Mouse (Mus musculus) B cell, adult 67 days (primary cell): ENCODE results near the gene Obox5. TPM values are rescaled to one million over a fixed set of nuclear protein-coding genes. Genes with fewer than 3 reads are reported as not detected.

Experiments used
- total RNA-seq, 2 experiments: library from RNA; stranded (reverse); gene quantifications; 4 replicates each; pipeline ENCODE4 v1.2.4; 2023

Gene Obox5
- not detected for total RNA-seq

DNA sequence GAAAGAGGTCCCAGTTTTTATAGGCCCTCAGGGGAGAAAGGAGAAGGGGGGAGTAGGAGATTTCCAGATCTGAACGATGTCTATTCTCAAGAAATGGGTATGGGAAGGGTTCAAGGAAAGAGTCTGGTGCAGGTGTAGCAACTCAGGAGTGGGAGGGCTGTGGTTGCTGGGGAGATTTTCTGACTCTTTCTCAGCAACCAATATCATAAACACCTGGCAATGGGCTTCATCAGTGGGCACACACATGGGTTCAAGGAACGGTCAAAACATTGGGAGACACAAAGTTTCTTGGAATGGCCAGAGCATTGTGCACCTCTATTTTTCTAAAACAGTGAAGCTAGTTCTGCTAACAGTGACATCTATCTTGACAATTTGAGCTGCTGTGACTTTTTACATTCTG is at the start of gene Obox5:
Obox5 (plus strand) TSS at position 301 of the 400 bp plus-strand sequence.

Other genes with a start within 250 kb of the Obox5 start
- gene Obox3, start 110.2 kb upstream of the Obox5 start, total RNA-seq, result not detected
- gene Obox6, start 89.5 kb downstream of the Obox5 start, total RNA-seq, result not detected
- gene Crx, start 129.8 kb downstream of the Obox5 start, total RNA-seq, result not detected
- gene Crxos, start 132.5 kb downstream of the Obox5 start, total RNA-seq, result not detected
- 100 to 1,000 TPM; 140 to 155 TPM for gene Selenow, start 172.3 kb downstream of the Obox5 start, total RNA-seq
- 100 to 1,000 TPM; 437 to 465 TPM for gene Nop53, start 195.9 kb downstream of the Obox5 start, total RNA-seq
- 1 to 10 TPM; 7.5 to 8.2 TPM for gene Ehd2, start 217.4 kb downstream of the Obox5 start, total RNA-seq